Mouse (Mus musculus) layer of hippocampus, postnatal 14 days (tissue): ENCODE data around the gene Oaz2. TPM values are rescaled to one million over a fixed set of nuclear protein-coding genes. Genes with fewer than 3 reads are reported as not detected.
"Not testable (repeated sequence)": the region's sequence is repeated elsewhere in the genome, so short reads cannot be mapped to it uniquely, and the experiment has no call there.

Experiments
- DNase-seq, 2 experiments: peaks; one replicate each; pipeline ENCODE4 v3.0.0; 2021 to 2022; ENCODE audit warnings: low spot score in 2 of 2, mixed read lengths in 1 of 2
- total RNA-seq, 2 experiments: library from RNA; stranded (reverse); gene quantifications; 2 replicates each; pipeline ENCODE4 v1.2.3; 2021

Oaz2 gene
- total RNA-seq, 2 experiments from 2014 or later, result 213 to 221 TPM

- no peak for DNase-seq
Measured at GRCm38 (mm10) chr9:65649997-65650396, 17.8 kb upstream of the Oaz2 start.

GRCm38 (mm10) chr9:65651957-65652356 is 15.8 kb upstream of the Oaz2 start:
- not testable (repeated sequence) for DNase-seq

GRCm38 (mm10) chr9:65653741-65654140 is 14.1 kb upstream of the Oaz2 start:
- no peak for DNase-seq

GRCm38 (mm10) chr9:65654700-65655237 is 13.0 kb upstream of the Oaz2 start:
- DNase-seq, result no peak

- DNase-seq, result no peak
Measured at GRCm38 (mm10) chr9:65655540-65655939, 12.3 kb upstream of the Oaz2 start.

GRCm38 (mm10) chr9:65657218-65657617 is 10.6 kb upstream of the Oaz2 start:
- DNase-seq, result no peak

- no peak for DNase-seq
Measured at GRCm38 (mm10) chr9:65661029-65661428, 6.8 kb upstream of the Oaz2 start.

- DNase-seq, result no peak
Measured at GRCm38 (mm10) chr9:65661493-65661892, 6.3 kb upstream of the Oaz2 start.

- DNase-seq, result peak in 1 of 2 experiments; percentile 49
Measured at GRCm38 (mm10) chr9:65664163-65664562, 3.6 kb upstream of the Oaz2 start.

GRCm38 (mm10) chr9:65666042-65666441 is 1.8 kb upstream of the Oaz2 start:
- DNase-seq, result no peak

- DNase-seq, result no peak
Measured at GRCm38 (mm10) chr9:65671431-65671931, 3.7 kb downstream of the Oaz2 start.

GRCm38 (mm10) chr9:65672996-65673395 is 5.2 kb downstream of the Oaz2 start:
- no peak for DNase-seq

- DNase-seq, result no peak
Measured at GRCm38 (mm10) chr9:65675461-65676357, 7.9 kb downstream of the Oaz2 start.

- peak; percentile 91 to 97 for DNase-seq
Measured at GRCm38 (mm10) chr9:65676358-65677118, 8.7 kb downstream of the Oaz2 start.

GRCm38 (mm10) chr9:65677119-65677462 is 9.3 kb downstream of the Oaz2 start:
- no peak for DNase-seq

- no peak for DNase-seq
Measured at GRCm38 (mm10) chr9:65679181-65679761, 11.5 kb downstream of the Oaz2 start.

GRCm38 (mm10) chr9:65680938-65681633 is 13.3 kb downstream of the Oaz2 start:
- no peak for DNase-seq

GRCm38 (mm10) chr9:65681634-65681940 is 13.8 kb downstream of the Oaz2 start:
- no peak for DNase-seq

GRCm38 (mm10) chr9:65682183-65682582 is 14.4 kb downstream of the Oaz2 start:
- DNase-seq, result no peak

- no peak for DNase-seq
Measured at GRCm38 (mm10) chr9:65682994-65683393, 15.2 kb downstream of the Oaz2 start.

- no peak for DNase-seq
Measured at GRCm38 (mm10) chr9:65684704-65685103, 16.9 kb downstream of the Oaz2 start.
